Mouse (Mus musculus): ENCODE results near the gene Erbin. TPM values are rescaled to one million over a fixed set of nuclear protein-coding genes. Genes with fewer than 3 reads are reported as not detected.

Erbin gene
- polyA plus RNA-seq, 1 experiment from 2014 or later = 9.2 TPM

DNA sequence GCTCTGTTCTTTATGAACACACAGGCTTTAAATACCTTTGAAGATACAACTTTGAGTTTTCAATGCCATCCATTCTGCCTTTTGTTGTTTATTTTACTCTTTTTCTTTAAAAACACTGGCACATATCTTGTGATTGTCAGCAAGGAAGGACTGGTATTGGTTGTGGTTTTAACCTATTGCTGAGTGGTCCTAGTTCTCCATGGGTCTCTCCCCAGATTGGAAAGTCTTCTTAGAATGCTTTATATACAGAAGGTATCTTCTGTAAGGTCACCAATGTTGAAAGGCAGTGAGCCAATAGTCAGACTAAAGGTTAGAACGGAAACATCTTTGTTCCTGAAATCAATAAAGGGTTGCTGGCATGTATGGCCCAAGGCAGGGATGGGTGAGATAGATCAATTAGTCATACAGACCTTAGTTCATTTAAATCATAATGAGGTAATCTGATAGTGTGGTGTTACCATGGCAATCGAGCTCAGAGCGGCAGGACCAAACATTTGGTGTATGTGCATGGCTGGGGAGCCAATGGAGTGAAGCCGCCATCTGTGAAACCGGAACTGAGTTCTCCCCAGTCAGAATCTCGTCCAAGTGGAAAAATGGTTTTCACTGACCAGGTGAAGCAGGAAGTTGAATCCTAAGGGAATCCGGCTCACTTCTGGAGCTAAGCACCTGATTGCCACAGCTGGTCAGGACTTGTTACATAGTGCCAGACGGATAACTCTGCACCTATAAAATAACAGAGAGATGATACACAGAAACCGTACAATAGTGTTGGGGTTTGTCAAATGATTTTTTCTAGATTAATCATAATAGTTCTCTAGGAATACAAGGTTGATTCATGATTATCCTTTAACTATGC lies 125.4 kb downstream of the Erbin start:
- no peaks in the 10 kb centered on the region for H3K9me3 ChIP-seq (replicated peaks)
- H3K4me1 ChIP-seq = no peaks in the 10 kb centered on the region
- H3K27ac ChIP-seq = no peak overlapping the region
- H3K9ac ChIP-seq = no peak overlapping the region
- no peak for ATAC-seq
- WGBS (ENCODE audit: insufficient replicate concordance) = 81% methylated on average over 9 of the region's 9 CpGs
- H3K27me3 ChIP-seq (replicated peaks) = no peaks in the 10 kb centered on the region
- no peak overlapping the region for H3K4me2 ChIP-seq
- H3K4me3 ChIP-seq = no peak overlapping the region
- no peaks in the 10 kb centered on the region for H3K36me3 ChIP-seq

DNA sequence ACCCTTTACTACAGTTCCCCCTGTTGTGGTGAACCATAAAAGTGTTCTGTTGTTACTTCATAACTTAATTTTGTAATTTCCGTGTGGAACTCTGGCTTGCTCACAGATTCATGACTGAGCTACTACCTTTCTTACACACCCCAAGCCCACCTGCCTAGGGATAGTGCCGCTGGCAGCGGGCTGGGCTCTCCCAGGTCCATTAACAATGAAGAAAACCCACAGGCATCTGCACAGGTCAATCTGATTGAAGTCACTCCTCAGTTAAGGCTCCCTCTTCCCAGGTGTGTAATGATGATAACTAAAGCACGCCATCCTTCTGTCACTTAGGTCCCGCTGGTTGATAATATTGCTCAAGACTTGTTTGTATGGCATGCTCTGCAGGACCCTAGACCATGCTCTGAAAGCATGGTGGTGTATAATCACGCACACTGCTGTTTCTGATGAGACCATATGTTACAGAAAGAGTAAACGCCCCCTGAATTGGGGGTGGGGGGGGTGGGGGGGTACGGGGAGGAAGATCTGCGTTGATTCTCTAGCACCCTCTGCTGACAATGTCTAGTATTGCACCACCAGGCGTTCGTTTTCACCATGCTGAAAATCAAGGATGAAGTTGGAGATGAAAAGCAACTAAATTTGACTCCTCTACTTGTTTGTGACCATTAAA lies 140.3 kb downstream of the Erbin start:
- H3K27ac ChIP-seq = no peak overlapping the region
- 30% methylated on average over 11 of the region's 11 CpGs for WGBS (ENCODE audit: insufficient replicate concordance)
- no peak overlapping the region; the same call in 1 of the 2 replicates for H3K4me2 ChIP-seq
- H3K4me1 ChIP-seq = peaks cover 2% of the 10 kb centered on the region
- H3K27me3 ChIP-seq (replicated peaks) = no peaks in the 10 kb centered on the region
- no peak overlapping the region for H3K9ac ChIP-seq
- H3K36me3 ChIP-seq = no peaks in the 10 kb centered on the region
- H3K9me3 ChIP-seq (replicated peaks) = no peaks in the 10 kb centered on the region
- no peak overlapping the region for H3K4me3 ChIP-seq
- ATAC-seq = peak; percentile 46; the same call in 1 of the 2 replicates

DNA sequence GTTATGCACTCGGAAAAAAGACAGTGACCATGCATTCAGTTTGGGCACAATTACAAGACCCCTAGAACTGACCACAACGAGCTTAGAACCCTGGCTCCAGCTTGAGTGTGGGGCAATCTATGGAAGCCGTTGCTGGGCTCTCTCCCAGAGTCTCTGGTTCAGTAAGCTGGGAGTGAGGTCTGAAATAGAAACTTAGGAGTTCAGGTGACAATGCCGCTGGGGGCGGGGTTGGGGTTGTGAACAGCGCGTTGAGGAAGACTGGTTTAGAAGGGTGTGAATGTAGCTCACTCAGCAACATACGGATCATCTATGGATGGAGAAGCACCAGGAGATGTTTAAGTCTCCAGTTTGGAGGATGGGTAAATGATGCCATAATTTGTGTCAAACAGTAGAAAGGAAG lies 143.2 kb downstream of the Erbin start:
- ATAC-seq = no peak
- Histone ChIP-seq H3K27ac (no peak overlapping the region), H3K36me3 (no peaks in the 10 kb centered on the region), H3K9ac (no peak overlapping the region), H3K27me3 (replicated peaks) (no peaks in the 10 kb centered on the region), H3K4me1 (peaks cover 16% of the 10 kb centered on the region), H3K4me2 (no peak overlapping the region), H3K9me3 (replicated peaks) (no peaks in the 10 kb centered on the region), H3K4me3 (no peak overlapping the region)
- WGBS (ENCODE audit: insufficient replicate concordance) = 55% methylated on average over 8 of the region's 8 CpGs

- H3K36me3 ChIP-seq = peaks cover 13% of the 10 kb centered on the region
- peak within 1 kb of the TSS; percentile 97 for H3K27ac ChIP-seq
- H3K4me3 ChIP-seq = peak within 1 kb of the TSS; percentile 81
- peak; percentile 94 for ATAC-seq
- H3K9me3 ChIP-seq (replicated peaks) = no peaks in the 10 kb centered on the region
- H3K4me1 ChIP-seq = peaks cover 39% of the 10 kb centered on the region
- peak within 1 kb of the TSS; percentile 89 for H3K9ac ChIP-seq
- H3K27me3 ChIP-seq (replicated peaks) = no peaks in the 10 kb centered on the region
- peak within 1 kb of the TSS; percentile 80 for H3K4me2 ChIP-seq
- under 1% methylated on average over 81 of the region's 81 CpGs for WGBS (ENCODE audit: insufficient replicate concordance)
Measured at GRCm38 (mm10) chr13:103774119-103774757, 146.1 kb downstream of the Erbin start, which contains the start of gene Srek1. TSS of gene Srek1 (minus strand) at chr13:103774608.

GRCm38 (mm10) chr13:103773407-103774118 lies 146.8 kb downstream of the Erbin start:
- WGBS (ENCODE audit: insufficient replicate concordance) = 2% methylated on average over 36 of the region's 36 CpGs
- Histone ChIP-seq H3K4me1 (peaks cover 39% of the 10 kb centered on the region), H3K9me3 (replicated peaks) (no peaks in the 10 kb centered on the region), H3K27me3 (replicated peaks) (no peaks in the 10 kb centered on the region), H3K9ac (peak overlapping the region; percentile 89), H3K4me3 (peak overlapping the region; percentile 81), H3K36me3 (peaks cover 16% of the 10 kb centered on the region), H3K27ac (peak overlapping the region; percentile 97), H3K4me2 (peak overlapping the region; percentile 80)
- peak; percentile 62 for ATAC-seq

DNA sequence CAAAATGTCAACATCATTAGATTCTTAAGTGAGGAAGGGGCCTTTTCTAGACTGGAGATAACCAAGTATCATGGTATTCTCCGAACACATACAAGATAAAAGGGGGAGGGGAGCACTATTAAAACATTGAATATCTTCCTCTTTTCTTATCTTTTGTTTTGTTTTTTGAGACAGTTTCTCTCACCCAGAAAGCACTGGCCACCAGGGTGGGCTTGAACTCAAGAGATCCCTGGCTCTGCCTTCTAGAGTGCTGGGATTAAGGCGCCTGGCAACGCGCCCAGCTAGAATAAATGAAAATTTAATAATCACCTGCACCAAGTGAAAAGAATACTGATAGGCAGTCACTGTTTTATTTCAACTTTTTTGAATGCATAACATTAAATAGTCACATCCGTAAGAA lies 147.4 kb downstream of the Erbin start:
- no peaks in the 10 kb centered on the region for H3K27me3 ChIP-seq (replicated peaks)
- peaks cover 39% of the 10 kb centered on the region for H3K4me1 ChIP-seq
- H3K27ac ChIP-seq = 0 out of 2 replicates have a peak overlapping the region, but pooled peaks have one; percentile 45
- no peak for ATAC-seq
- H3K9me3 ChIP-seq (replicated peaks) = no peaks in the 10 kb centered on the region
- peak overlapping the region; percentile 81 for H3K4me3 ChIP-seq
- 32% methylated on average over 5 of the region's 5 CpGs for WGBS (ENCODE audit: insufficient replicate concordance)
- peak overlapping the region; percentile 89 for H3K9ac ChIP-seq
- H3K36me3 ChIP-seq = peaks cover 17% of the 10 kb centered on the region
- H3K4me2 ChIP-seq = peak overlapping the region; percentile 80

DNA sequence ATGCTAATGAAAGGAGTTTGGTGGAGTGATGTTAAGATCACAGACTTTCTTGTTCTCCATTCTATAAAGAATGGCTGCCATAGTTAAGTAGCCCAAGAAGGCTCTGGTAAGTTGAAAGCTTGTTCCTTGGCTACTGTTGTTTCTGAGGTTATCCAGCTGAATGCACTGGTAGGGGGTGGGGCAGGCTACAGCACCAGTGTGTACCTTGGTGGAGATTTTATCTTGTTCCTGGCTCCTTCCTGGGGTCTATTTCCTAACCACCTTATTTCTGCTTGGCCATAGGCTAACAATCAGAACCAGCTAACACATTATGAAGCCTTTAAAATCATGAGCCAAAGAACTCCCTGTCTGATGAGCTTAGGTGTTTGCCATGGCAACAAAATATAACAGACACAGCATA lies 149.5 kb downstream of the Erbin start:
- Histone ChIP-seq H3K27me3 (replicated peaks) (no peaks in the 10 kb centered on the region), H3K27ac (no peak overlapping the region), H3K4me1 (peaks cover 39% of the 10 kb centered on the region), H3K9me3 (replicated peaks) (no peaks in the 10 kb centered on the region), H3K4me3 (no peak overlapping the region), H3K9ac (no peak overlapping the region), H3K36me3 (peaks cover 33% of the 10 kb centered on the region), H3K4me2 (no peak overlapping the region)
- ATAC-seq = no peak

Other genes starting within 250 kb of the Erbin start
- 39.4 and 39.9 TPM in 2 replicates for gene Srek1, start 145.9 kb downstream of the Erbin start, polyA plus RNA-seq (2016; fragmentation: Nextera tagmentation; extraction: Ambion mirVana)
- gene Nln, start 189.1 kb upstream of the Erbin start, polyA plus RNA-seq (2016; fragmentation: Nextera tagmentation; extraction: Ambion mirVana) = 13.1 and 14.6 TPM in 2 replicates
- 1.1 TPM in 2 replicates for gene Sgtb, start 189.2 kb upstream of the Erbin start, polyA plus RNA-seq (2016; fragmentation: Nextera tagmentation; extraction: Ambion mirVana)

All from liver, embryonic 12.5 days (tissue).